Mouse (Mus musculus) stomach, embryonic 16.5 days (tissue): Measurements from ENCODE around the gene Glmp. TPM values are rescaled to one million over a fixed set of nuclear protein-coding genes. Genes with fewer than 3 reads are reported as not detected.
A peak's percentile ranks its signal among the peaks of the same experiment; 100 is the strongest.
"Not testable (repeated sequence)": the region's sequence is repeated elsewhere in the genome, so short reads cannot be mapped to it uniquely, and the experiment has no call there.

Experiments
- ATAC-seq: fragments of 200-750 bp; cut with Nextera tagmentation; 2 replicates; pipeline ENCODE4 v1.8.0; 2017; ENCODE audit warnings: moderate number of reproducible peaks, moderate TSS enrichment; ENCODE audit not compliant: insufficient read depth, low FRiP score
- H3K27ac ChIP-seq: fragments of 300-500 bp; sonication (generic); 2 replicates; pipeline ENCODE4 v1.5.1; 2014; ENCODE audit warnings: low read length
- H3K27me3 ChIP-seq: fragments of 300-500 bp; sonication (generic); 2 replicates; pipeline ENCODE4 v1.6.1; 2014; ENCODE audit warnings: low read length, control low read depth, mixed read lengths; ENCODE audit not compliant: control insufficient read depth, insufficient read depth
- H3K36me3 ChIP-seq: fragments of 300-500 bp; sonication (generic); 2 replicates; pipeline ENCODE4 v1.6.1; 2014; ENCODE audit warnings: low read length; ENCODE audit not compliant: control insufficient read depth, insufficient read depth
- H3K4me1 ChIP-seq: fragments of 300-500 bp; sonication (generic); 2 replicates; pipeline ENCODE4 v1.6.1; 2014; ENCODE audit warnings: low read length, control low read depth, mixed read lengths; ENCODE audit not compliant: control insufficient read depth, insufficient read depth
- H3K4me2 ChIP-seq: fragments of 300-500 bp; sonication (generic); 2 replicates; pipeline ENCODE4 v1.6.1; 2014; ENCODE audit warnings: low read depth, low read length, mixed read lengths
- H3K4me3 ChIP-seq: fragments of 300-500 bp; sonication (generic); replicated peaks from 2 replicates; pipeline ENCODE4 v1.5.1; 2014; ENCODE audit warnings: mild to moderate bottlenecking, low read length
- H3K9ac ChIP-seq: fragments of 300-500 bp; sonication (generic); 2 replicates; pipeline ENCODE4 v1.6.1; 2014; ENCODE audit warnings: low read length
- H3K9me3 ChIP-seq: fragments of 300-500 bp; sonication (generic); replicated peaks from 2 replicates; pipeline ENCODE4 v1.6.1; 2016; ENCODE audit warnings: low read length, control low read depth; ENCODE audit not compliant: control insufficient read depth
- whole genome bisulfite sequencing: fragments of 180-500 bp; shearing (Covaris S2); extraction: QIAGEN DNeasy Blood & Tissue Kit; methylation state at CpG from one replicate; pipeline ENCODE4 v1.1.7; 2014; 5-methylcytosine and 5-hydroxymethylcytosine counted together
- polyA plus RNA-seq: library from polyadenylated mRNA; unstranded; fragments of >200 nt; fragmentation: Nextera tagmentation; extraction: Ambion mirVana; gene quantifications from 2 replicates; pipeline ENCODE4 v1.2.1, GENCODE M21; 2015

The Glmp gene
- 191 and 207 TPM in 2 replicates for polyA plus RNA-seq

DNA sequence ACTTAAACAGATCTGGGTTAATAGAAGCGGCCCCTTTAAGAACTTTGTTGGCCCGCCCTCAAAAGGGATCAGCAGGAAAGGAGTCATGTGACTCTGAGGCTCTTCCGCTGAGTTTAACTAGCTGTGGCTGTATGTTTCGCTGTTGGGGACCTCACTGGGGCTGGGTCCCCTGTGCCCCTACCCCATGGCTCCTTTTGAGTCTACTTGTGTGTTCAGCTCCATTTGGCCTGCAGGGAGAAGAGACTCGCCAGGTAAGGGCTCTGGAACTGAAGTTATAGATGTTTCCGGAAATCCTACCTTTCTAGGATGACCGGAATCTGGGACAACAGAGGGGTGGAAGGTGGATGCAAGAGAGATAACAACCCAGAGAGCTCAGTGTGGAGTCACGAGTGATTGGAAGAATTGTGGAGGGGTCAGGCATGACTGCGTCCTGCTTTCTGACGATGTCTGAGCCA lies at the start of gene Glmp:
Gene Glmp (plus strand): TSS at position 73 of the 455 bp plus-strand sequence.
- 0% methylated on average over 10 of the region's 10 CpGs for WGBS
- no peaks in the 10 kb centered on the region for H3K9me3 ChIP-seq
- H3K4me2 ChIP-seq = peak within 1 kb of the TSS; percentile 77
- ATAC-seq = peak; percentile 84
- H3K4me3 ChIP-seq = peak within 1 kb of the TSS; percentile 72
- peaks cover 9% of the 10 kb centered on the region for H3K4me1 ChIP-seq
- H3K9ac ChIP-seq = peak within 1 kb of the TSS; percentile 83
- H3K36me3 ChIP-seq = peaks cover 10% of the 10 kb centered on the region
- no peaks in the 10 kb centered on the region for H3K27me3 ChIP-seq
- H3K27ac ChIP-seq = 0 out of 2 replicates have a peak within 1 kb of the TSS, but pooled peaks have one; percentile 2

DNA sequence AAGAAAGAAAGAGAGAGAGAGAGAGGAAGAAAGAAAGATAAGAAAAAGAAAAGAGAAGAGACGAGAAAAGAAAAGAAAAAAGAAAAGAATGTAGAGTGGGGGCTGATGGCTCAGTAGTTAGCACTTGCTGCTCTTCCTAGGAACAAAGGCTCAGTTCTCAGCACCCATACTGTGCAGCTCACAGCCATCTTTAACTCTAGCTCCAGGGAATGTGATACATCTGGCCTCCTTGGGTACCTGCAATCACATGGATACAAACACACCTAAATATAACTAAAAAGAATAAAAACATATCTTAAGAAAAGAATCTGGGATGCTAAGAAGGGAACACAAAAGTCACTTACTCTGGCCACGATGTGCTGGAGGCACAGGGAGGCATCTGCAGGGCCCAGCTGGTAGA lies 48.7 kb upstream of the Glmp start:
- H3K27me3 ChIP-seq = no peaks in the 10 kb centered on the region
- no peak overlapping the region for H3K4me2 ChIP-seq
- WGBS = 84% methylated on average over 2 of the region's 2 CpGs
- H3K36me3 ChIP-seq = no peaks in the 10 kb centered on the region
- no peak for ATAC-seq
- no peak overlapping the region for H3K27ac ChIP-seq
- H3K4me1 ChIP-seq = no peaks in the 10 kb centered on the region
- H3K4me3 ChIP-seq = no peak overlapping the region
- H3K9ac ChIP-seq = no peak overlapping the region
- no peaks in the 10 kb centered on the region for H3K9me3 ChIP-seq

DNA sequence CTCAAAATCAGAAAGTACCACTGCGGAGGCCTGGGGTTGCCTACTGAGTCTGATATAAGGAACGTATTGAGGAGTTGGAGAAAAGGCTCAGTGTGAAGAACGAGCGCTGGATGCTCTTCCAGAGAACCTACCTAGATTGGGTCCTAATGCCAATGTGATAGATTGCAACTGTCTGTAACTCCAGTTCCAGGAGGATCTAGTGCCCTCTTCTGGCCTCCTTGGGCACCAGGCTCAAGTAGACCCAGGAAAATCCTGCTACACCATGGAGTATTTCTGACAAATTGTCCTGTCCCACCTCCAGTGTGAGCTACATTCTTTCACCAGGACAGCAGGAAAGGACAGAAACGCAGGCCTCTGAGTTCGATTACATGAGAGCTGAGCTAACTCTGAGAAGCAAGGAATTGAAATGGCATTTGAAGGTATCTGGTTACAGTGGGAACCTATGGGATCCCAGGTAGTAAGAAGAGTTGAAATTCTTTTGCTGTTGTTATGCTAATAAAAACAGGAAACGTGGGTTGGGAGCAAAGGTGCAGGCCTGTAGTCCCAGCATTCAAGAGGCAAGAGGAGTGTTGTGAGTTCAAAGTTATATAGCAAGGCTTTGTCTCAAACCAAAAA lies 48.2 kb upstream of the Glmp start:
- 41% methylated on average over 7 of the region's 7 CpGs for WGBS
- H3K4me2 ChIP-seq = no peak overlapping the region
- H3K36me3 ChIP-seq = no peaks in the 10 kb centered on the region
- H3K9ac ChIP-seq = no peak overlapping the region
- H3K27ac ChIP-seq = no peak overlapping the region
- no peaks in the 10 kb centered on the region for H3K4me1 ChIP-seq
- H3K4me3 ChIP-seq = no peak overlapping the region
- H3K27me3 ChIP-seq = no peaks in the 10 kb centered on the region
- no peaks in the 10 kb centered on the region for H3K9me3 ChIP-seq
- no peak for ATAC-seq

DNA sequence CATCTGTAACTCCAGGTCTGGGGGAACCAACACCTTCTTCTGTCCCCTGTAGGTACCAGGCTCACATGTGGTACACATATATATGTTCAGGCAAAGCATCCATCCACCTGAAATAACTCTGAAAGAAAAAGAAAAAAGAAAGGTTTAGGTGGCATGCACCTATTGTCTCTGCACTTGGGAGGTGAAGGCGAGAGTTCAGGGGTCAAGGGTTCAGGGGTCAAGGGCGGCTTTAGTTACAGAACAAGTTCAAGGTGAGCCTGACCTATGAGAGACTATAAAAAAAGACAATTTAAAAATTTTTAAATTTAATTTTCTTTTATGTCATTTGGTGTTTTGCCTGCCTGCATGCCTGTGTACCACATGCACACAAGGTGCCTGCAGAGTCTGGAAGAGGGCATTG lies 44.8 kb upstream of the Glmp start:
- no peak for ATAC-seq
- Histone ChIP-seq H3K4me2 (no peak overlapping the region), H3K9ac (no peak overlapping the region), H3K27me3 (no peaks in the 10 kb centered on the region), H3K4me1 (no peaks in the 10 kb centered on the region), H3K27ac (no peak overlapping the region), H3K4me3 (no peak overlapping the region), H3K36me3 (no peaks in the 10 kb centered on the region), H3K9me3 (no peaks in the 10 kb centered on the region)
- 85% methylated on average over 2 of the region's 2 CpGs for WGBS

DNA sequence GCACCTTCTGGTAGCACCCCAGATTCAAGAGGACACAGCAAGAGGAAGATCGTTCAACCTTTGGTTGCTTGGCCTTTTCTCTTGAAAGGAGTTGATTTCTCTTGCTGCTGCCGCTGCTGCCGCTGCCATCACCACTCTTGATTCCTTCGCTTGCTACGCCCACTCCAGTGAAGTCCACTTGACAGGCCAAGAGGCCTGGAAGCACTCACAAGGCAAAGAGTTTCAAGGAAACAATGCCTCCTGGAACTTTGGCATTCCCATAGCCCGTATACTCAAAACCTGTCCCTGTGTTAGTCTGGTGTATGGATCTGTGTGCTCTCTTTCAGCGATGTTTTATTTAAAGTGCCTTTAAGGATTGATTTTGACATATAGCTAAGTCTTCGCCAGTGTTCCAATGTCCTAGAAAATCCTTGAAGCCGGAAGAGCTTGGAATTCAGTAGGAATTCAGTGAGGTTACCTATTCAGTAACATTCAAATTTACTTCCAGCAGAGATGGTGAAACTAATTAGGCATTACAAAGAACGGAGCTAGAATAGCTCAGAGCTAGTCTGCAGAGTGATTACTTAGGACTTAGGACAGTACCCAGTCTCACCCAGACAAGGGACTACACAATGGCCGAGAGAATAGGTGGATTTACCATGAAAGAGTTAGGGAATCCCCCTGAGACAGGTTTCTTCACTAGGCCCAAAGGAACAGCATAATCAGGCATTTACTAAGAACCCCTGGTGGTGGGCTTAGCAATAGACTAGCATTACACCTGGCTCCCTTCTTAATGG lies 43.5 kb upstream of the Glmp start:
- H3K9me3 ChIP-seq, H3K27me3 ChIP-seq, H3K27ac ChIP-seq, H3K36me3 ChIP-seq, H3K4me2 ChIP-seq, H3K9ac ChIP-seq, ATAC-seq, H3K4me3 ChIP-seq, H3K4me1 ChIP-seq: not testable (repeated sequence)
- WGBS = 67% methylated on average over 11 of the region's 11 CpGs

DNA sequence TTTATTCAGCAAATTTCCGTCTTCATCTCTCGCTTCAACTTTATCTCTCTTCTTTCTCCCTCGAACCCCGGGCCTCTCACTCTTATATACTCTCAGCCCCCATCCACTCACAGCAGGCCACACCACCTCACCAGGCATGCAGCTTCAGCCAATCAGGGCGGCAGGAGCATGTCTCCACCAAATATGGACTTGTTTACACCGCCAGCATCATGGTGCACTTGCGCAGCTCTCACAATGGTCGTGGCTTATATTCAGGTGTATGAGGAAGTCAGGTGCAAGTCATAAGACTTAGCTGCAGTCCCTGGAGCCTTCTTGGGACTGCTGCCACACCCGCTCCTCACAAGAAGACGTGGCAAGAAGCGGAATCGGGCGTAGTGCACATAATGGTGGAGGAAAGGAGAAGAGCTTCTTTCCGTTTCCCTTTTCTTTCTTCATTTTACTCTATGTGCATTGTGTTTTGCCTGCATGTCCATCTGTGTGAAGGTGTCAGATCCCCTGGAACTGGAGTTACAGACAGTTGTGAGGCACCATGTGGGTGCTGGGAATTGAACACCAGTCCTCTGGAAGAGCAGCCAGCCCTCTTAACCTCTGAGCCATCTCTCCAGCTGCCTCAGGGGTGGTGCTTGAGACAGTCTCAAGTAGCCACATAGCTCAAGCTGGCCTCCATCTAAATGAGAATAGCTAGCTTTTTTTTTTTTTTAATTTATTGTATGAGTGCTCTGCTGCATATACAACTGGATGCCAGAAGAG lies 39.8 kb upstream of the Glmp start:
- not testable (repeated sequence) for H3K27ac ChIP-seq, H3K27me3 ChIP-seq, H3K4me1 ChIP-seq, H3K36me3 ChIP-seq, H3K4me2 ChIP-seq, H3K4me3 ChIP-seq, ATAC-seq, H3K9ac ChIP-seq, H3K9me3 ChIP-seq
- WGBS = 93% methylated on average over 14 of the region's 14 CpGs

DNA sequence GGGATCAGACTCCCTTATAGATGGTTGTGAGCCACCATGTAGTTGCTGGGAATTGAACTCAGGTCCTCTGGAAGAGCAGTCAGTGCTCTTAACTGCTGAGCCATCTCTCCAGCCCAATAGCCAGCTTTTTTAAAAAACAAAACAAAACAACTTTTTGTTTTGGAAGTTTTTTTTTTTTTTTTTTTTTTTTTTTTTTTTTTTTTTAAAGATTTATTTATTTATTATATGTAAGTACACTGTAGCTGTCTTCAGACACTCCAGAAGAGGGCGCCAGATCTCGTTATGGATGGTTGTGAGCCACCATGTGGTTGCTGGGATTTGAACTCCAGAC lies 39.3 kb upstream of the Glmp start:
- not testable (repeated sequence) for H3K36me3 ChIP-seq, H3K4me3 ChIP-seq, ATAC-seq, H3K9me3 ChIP-seq, H3K27ac ChIP-seq, H3K4me1 ChIP-seq, H3K4me2 ChIP-seq, H3K9ac ChIP-seq, H3K27me3 ChIP-seq
- WGBS = no CpG with 5 or more reads among the region's 2 CpGs

DNA sequence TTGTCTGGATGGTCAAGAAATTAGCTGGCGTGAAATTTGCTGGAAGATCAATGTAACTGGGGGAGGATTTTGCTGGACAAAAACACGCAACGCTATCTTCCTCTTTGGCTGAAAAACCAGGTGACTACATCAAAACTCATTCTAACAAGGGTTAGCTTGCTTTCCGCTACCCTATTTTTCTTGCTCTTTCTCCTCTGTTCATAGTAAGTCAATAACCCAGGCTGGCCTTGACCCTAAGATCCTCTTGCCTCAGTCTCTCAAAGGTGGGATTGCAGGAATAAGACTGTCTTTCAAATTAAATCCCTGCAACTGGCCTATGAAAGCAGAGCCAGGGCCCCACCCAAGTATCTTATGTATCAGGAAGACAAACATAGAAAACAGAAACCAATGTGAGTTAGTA lies 37.7 kb upstream of the Glmp start, which contains the start of gene Gm38392:
Gene Gm38392 (minus strand): TSS at position 101 of the 400 bp plus-strand sequence.
- no peaks in the 10 kb centered on the region for H3K36me3 ChIP-seq
- no peak for ATAC-seq
- no peaks in the 10 kb centered on the region for H3K27me3 ChIP-seq
- H3K4me3 ChIP-seq = no peak within 1 kb of the TSS
- WGBS = 98% methylated on average over 4 of the region's 4 CpGs
- no peak within 1 kb of the TSS for H3K4me2 ChIP-seq
- H3K4me1 ChIP-seq = no peaks in the 10 kb centered on the region
- H3K9ac ChIP-seq = no peak within 1 kb of the TSS
- no peaks in the 10 kb centered on the region for H3K9me3 ChIP-seq
- H3K27ac ChIP-seq = no peak within 1 kb of the TSS

DNA sequence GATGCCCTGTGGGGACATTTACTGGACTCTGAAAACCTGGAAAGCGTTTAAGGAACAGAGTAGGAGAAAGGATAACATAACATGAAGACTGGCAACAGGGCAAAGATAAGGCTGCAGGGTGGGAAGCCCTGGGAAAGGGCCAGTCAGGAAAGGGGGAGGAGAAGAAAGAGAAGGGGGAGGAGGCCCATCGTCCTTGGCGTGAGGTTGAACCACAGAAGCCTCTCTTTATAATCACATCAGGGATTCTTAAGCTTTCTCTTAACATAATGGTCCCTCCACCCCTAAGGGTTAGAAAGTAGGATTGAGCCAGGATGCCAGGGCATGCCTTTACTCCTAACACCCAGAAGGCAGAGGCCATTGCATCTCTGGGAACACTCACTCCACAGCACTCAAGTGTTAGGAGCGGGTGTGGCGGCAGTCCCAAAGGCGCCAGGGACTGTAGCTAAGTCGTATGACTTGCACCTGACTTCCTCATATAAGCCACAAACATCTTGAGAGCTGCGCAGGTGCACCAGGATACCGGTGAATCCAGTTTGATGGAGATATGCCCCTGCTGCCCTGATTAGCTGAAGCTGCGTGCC lies 36.6 kb upstream of the Glmp start:
- not testable (repeated sequence) for H3K4me2 ChIP-seq, H3K36me3 ChIP-seq, H3K9ac ChIP-seq, H3K9me3 ChIP-seq, H3K4me1 ChIP-seq, ATAC-seq, H3K4me3 ChIP-seq, H3K27ac ChIP-seq, H3K27me3 ChIP-seq
- WGBS = 68% methylated on average over 8 of the region's 10 CpGs
